Comparison of ENCODE assay signal across 13 mouse cellular contexts in the genomic region with DNA sequence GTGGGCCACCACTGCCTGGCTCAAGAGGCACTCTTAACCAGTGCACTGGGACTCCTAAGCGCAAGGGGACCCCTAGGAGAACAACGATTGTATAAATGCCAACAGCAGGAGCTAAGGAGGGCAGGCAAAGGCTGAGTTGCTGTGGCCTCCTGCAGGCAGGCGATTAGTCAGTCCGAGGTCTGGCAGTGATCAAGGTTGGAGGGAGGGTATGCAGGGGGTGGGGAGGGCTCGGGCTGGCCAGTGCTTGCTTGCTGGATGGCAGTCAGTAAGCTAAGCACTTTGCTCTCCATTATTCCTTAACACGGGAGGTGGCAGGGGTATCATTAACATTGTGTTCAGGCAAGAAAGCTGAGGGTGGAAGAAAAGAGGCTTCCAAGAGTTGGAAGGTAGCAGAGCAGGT. TPM values are rescaled to one million over a fixed set of nuclear protein-coding genes. Genes with fewer than 3 reads are reported as not detected.
"Had no signal": no experiment of that assay in that cellular context is flagged by ENCODE, and none has a peak within 500 bp of the region (broad histone marks: within the 10 kb centered on the region; RNA-seq: fewer than 3 reads in every experiment).

No protein-coding gene starts in this region.

- DNase-seq: kidney, adult 9 months; kidney, postnatal 14 days; kidney, postnatal 4 days; left cerebral cortex, postnatal 4 days; liver, embryonic 13.5 days; lung, adult 2 months; lung, postnatal 14 days; right cerebral cortex, postnatal 14 days; right cerebral cortex, postnatal 4 days; thymus, postnatal 25 days had no signal

- ATAC-seq: midbrain, embryonic 13.5 days; midbrain, embryonic 16.5 days had no signal

RNA-seq across cellular contexts. Expression of a gene that starts 34.2 kb away (rescaled TPM):
- total RNA-seq: monocyte, adult 5-6 weeks had no signal
